Mouse (Mus musculus) right cerebral cortex, adult 2 months (tissue): ENCODE measurements around the gene Icmt.

ENCODE experiments used
- DNase-seq, 2 experiments: peaks; one replicate each; pipeline ENCODE4 v3.0.0; 2021 to 2022; ENCODE audit warnings: low spot score in 2 of 2

Gene Icmt

GRCm38 (mm10) chr4:152338419-152339292, 41.6 kb downstream of the Icmt start, which contains the start of gene Chd5:
Gene Chd5 (plus strand): TSS chr4:152338651.
- peak; percentile 74 to 76 for DNase-seq

GRCm38 (mm10) chr4:152339293-152339790, 42.3 kb downstream of the Icmt start:
- no peak for DNase-seq

GRCm38 (mm10) chr4:152340584-152341284, 43.7 kb downstream of the Icmt start:
- DNase-seq, result no peak

GRCm38 (mm10) chr4:152343296-152343695, 46.3 kb downstream of the Icmt start:
- no peak for DNase-seq

- DNase-seq, result no peak
Measured at GRCm38 (mm10) chr4:152344651-152345050, 47.6 kb downstream of the Icmt start.

GRCm38 (mm10) chr4:152345120-152345889, 48.3 kb downstream of the Icmt start:
- DNase-seq, result peak; percentile 62 to 64

- peak; percentile 82 for DNase-seq
Measured at GRCm38 (mm10) chr4:152349837-152350381, 52.9 kb downstream of the Icmt start.

- DNase-seq, result peak; percentile 46 to 56
Measured at GRCm38 (mm10) chr4:152350722-152351421, 53.8 kb downstream of the Icmt start.

- DNase-seq, result no peak
Measured at GRCm38 (mm10) chr4:152351422-152352305, 54.6 kb downstream of the Icmt start.

- DNase-seq, result no peak
Measured at GRCm38 (mm10) chr4:152353886-152354637, 57.0 kb downstream of the Icmt start.

GRCm38 (mm10) chr4:152355672-152356071, 58.6 kb downstream of the Icmt start:
- DNase-seq, result no peak
